In the genomic region with DNA sequence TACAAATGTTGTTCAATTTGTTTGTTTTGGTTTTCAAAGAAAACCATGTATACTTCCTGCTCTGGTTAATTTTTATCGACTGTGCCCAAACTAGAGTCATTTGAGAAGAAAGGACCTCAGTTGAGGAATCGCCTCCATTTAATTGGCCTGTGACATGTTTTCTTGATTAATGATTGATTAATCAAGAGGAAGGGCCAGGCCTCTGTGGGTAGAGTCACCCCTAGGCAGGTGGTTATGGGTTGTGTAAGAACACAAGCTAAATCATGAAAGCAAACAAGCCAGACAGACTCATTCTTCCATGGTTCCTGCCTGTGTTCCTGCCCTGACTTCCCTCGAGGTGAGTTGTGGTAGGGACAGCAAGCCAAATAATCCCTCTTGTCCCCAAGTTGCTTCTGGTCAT, we compare ENCODE assay signal across 21 mouse cellular contexts.
"Had no signal": no experiment of that assay in that cellular context is flagged by ENCODE, and none has a peak within 500 bp of the region (broad histone marks: within the 10 kb centered on the region; RNA-seq: fewer than 3 reads in every experiment).

No protein-coding gene starts in this region.

- H3K4me3 ChIP-seq: layer of hippocampus, adult 2 months; limb, embryonic 10.5 days; limb, embryonic 13.5 days; liver, embryonic 15.5 days; neural tube, embryonic 12.5 days; neural tube, embryonic 15.5 days had no signal

- H3K27me3 ChIP-seq: limb, embryonic 13.5 days; liver, embryonic 15.5 days; neural tube, embryonic 12.5 days; neural tube, embryonic 15.5 days had no signal

- H3K9me3 ChIP-seq: limb, embryonic 10.5 days; limb, embryonic 13.5 days; liver, embryonic 15.5 days; neural tube, embryonic 12.5 days; neural tube, embryonic 15.5 days had no signal

- H3K4me2 ChIP-seq: limb, embryonic 13.5 days; liver, embryonic 11.5 days; liver, embryonic 15.5 days; midbrain, embryonic 11.5 days; neural tube, embryonic 12.5 days; neural tube, embryonic 15.5 days had no signal

- H3K27ac ChIP-seq: layer of hippocampus, adult 2 months; limb, embryonic 10.5 days; limb, embryonic 13.5 days; liver, embryonic 15.5 days; neural tube, embryonic 12.5 days; neural tube, embryonic 15.5 days; stomach, postnatal 0 days had no signal

- H3K4me1 ChIP-seq: limb, embryonic 10.5 days; limb, embryonic 13.5 days; liver, embryonic 15.5 days; neural tube, embryonic 12.5 days; neural tube, embryonic 15.5 days had no signal

- H3K36me3 ChIP-seq: limb, embryonic 10.5 days; limb, embryonic 13.5 days; liver, embryonic 15.5 days; neural tube, embryonic 12.5 days; neural tube, embryonic 15.5 days had no signal

- DNase-seq: layer of hippocampus, adult 9-11 months; lung, adult 2 months; lung, postnatal 14 days; lung, postnatal 4 days; midbrain, embryonic 14.5 days; right cerebral cortex, adult 18-20 months; right cerebral cortex, postnatal 14 days; right cerebral cortex, postnatal 4 days; thymus, adult 2 months; thymus, postnatal 14 days; thymus, postnatal 4 days had no signal

- ATAC-seq: intestine, postnatal 0 days had no signal

- H3K9ac ChIP-seq: limb, embryonic 13.5 days; liver, embryonic 15.5 days; neural tube, embryonic 12.5 days; neural tube, embryonic 15.5 days had no signal
